Mouse (Mus musculus): Measurements from ENCODE around the gene Olfr12. TPM values are rescaled to one million over a fixed set of nuclear protein-coding genes. Genes with fewer than 3 reads are reported as not detected.
A peak's percentile ranks its signal among the peaks of the same experiment; 100 is the strongest.

Gene Olfr12
- polyA plus RNA-seq, 1 experiment, result not detected

DNA sequence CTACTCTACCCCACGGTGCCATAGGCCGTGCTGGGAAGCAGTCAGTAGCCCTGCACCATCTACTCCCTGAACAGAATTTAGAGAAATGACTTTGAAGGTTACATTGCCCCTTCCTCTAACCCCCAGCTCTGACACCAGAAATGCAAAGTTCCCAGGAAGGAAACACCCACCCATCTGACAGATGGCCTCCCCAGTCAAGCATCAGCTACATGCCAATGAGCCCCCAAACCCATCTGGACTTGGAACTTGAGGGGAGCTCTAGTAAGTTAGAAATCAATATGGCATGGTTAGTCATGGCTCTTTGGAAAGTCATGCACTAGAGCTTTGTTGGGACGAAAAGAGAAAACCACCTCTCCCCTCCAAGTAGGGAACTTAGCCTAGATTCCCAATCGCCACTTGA is 21.1 kb downstream of the Olfr12 start:
- WGBS, result 90% methylated on average over 4 of the region's 4 CpGs
- no peaks in the 10 kb centered on the region for H3K36me3 ChIP-seq (ENCODE audit: control insufficient read depth, insufficient read depth, low read length)
- no peak for TF ChIP-seq CTCF (conservative IDR thresholded peaks at IDR 0.05; ENCODE audit: insufficient read depth, insufficient read length, low read depth, low read length)
- no peak for TF ChIP-seq POLR2A (IDR thresholded peaks at IDR 0.05; ENCODE audit: low read depth, low read length)
- no peak overlapping the region for H3K4me3 ChIP-seq (ENCODE audit: insufficient read depth, low read depth, low read length)
- H3K27ac ChIP-seq (ENCODE audit: insufficient read depth, low read depth, low read length), result no peak overlapping the region
- H3K4me1 ChIP-seq (ENCODE audit: control insufficient read depth, insufficient read depth, low read length), result peaks cover 9% of the 10 kb centered on the region; the same call in 1 of the 2 replicates
- DNase-seq, result no peak
- H3K27me3 ChIP-seq (replicated peaks; ENCODE audit: control insufficient read depth, insufficient read depth, low read length), result no peaks in the 10 kb centered on the region

DNA sequence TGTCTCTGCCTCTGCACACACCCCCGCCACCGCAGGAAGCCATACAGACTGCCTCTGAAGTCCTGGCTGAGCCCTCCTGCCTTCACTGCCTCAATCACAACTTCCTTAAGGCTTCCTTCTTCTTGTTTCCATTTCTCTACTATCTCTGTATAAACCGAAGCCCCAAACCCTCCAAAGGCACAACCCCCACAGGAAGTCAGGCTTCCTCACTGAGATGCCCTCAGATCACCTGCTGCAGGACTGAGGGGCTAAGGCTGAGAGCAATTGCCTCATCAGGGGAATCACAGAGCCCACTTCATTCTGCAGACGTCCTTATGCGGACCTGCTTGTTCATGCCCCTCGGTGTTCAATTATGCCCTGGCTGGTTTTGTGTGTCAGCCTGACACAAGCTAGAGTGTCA is 22.8 kb downstream of the Olfr12 start:
- no peak for DNase-seq

DNA sequence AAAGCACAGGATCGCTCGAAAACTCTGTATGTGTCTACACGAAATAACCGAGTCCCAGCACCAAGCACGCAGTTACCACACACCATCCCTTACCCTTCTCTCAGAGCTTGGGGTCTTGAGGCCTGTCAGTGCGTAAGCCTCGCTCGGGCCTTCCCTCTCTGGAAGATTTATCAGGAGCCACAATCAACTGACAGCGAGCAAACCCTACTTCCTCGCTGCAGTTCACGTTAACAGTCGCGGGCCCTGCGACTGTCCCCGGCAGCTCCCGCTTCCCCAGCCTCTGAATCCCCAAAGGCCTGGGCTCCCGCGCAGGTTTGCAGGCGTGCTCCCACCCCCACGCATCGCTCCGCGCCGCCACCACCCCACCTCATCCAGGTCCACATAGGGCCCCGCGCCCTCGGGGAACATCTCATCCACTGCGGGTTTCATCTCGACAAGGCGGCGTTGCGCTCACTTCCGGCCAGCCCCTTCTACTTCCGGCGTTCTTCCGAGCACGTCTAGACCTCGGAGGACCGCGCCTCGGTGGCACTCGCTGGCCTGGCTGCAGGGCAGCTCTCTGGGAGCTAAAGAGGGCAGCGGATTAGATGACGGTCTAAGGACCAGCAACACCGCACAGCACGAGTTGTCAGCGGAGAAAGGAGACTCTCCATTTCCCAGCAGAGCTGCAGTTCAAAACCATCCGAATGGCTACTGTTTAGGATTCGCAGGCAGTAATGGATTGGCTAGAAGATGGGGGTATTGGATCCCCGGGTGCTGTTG is 24.1 kb downstream of the Olfr12 start, which contains the start of gene Cops9:
Gene Cops9, minus strand, starts transcription at position 472 of the 759 bp plus-strand sequence.
- Histone ChIP-seq H3K27ac (ENCODE audit: insufficient read depth, low read depth, low read length) (no peak within 1 kb of the TSS), H3K4me1 (ENCODE audit: control insufficient read depth, insufficient read depth, low read length) (peaks cover 9% of the 10 kb centered on the region; the same call in 1 of the 2 replicates), H3K4me3 (ENCODE audit: insufficient read depth, low read depth, low read length) (peak within 1 kb of the TSS; percentile 95), H3K36me3 (ENCODE audit: control insufficient read depth, insufficient read depth, low read length) (no peaks in the 10 kb centered on the region), H3K27me3 (replicated peaks; ENCODE audit: control insufficient read depth, insufficient read depth, low read length) (no peaks in the 10 kb centered on the region)
- peak; percentile 92 for DNase-seq
- 2% methylated on average over 50 of the region's 50 CpGs for WGBS
- TF ChIP-seq POLR2A (IDR thresholded peaks at IDR 0.05; ENCODE audit: low read depth, low read length) (peak; percentile 65), CTCF (conservative IDR thresholded peaks at IDR 0.05; ENCODE audit: insufficient read depth, insufficient read length, low read depth, low read length) (no peak)

More for the DNA sequence above, 22.8 kb downstream of the Olfr12 start:
- Histone ChIP-seq H3K27ac (ENCODE audit: insufficient read depth, low read depth, low read length) (no peak overlapping the region), H3K36me3 (ENCODE audit: control insufficient read depth, insufficient read depth, low read length) (no peaks in the 10 kb centered on the region), H3K27me3 (replicated peaks; ENCODE audit: control insufficient read depth, insufficient read depth, low read length) (no peaks in the 10 kb centered on the region), H3K4me1 (ENCODE audit: control insufficient read depth, insufficient read depth, low read length) (peaks cover 9% of the 10 kb centered on the region; the same call in 1 of the 2 replicates), H3K4me3 (ENCODE audit: insufficient read depth, low read depth, low read length) (no peak overlapping the region)
- TF ChIP-seq POLR2A (IDR thresholded peaks at IDR 0.05; ENCODE audit: low read depth, low read length), result no peak
- no peak for TF ChIP-seq CTCF (conservative IDR thresholded peaks at IDR 0.05; ENCODE audit: insufficient read depth, insufficient read length, low read depth, low read length)
- 79% methylated on average over 6 of the region's 6 CpGs for WGBS

DNA sequence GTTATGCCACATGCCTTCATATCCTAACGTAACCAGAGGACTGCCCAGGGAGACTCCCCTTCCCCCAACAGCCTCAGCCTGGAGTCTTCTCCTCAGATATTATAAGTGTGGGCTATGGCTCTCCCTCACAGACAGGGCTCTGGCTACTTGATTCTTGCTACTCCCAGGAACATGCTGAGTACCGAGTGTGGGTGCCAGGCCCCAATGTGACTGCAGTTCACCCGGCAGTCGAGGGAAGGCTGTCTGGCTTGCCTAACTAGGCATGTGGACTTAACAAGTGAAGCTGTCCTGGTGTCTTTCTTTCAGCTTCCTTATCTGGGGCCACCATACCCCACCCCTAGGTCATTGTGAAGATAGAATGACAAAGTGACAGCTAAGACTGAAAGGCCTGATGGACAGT is 26.1 kb downstream of the Olfr12 start:
- peaks cover 9% of the 10 kb centered on the region; the same call in 1 of the 2 replicates for H3K4me1 ChIP-seq (ENCODE audit: control insufficient read depth, insufficient read depth, low read length)
- H3K4me3 ChIP-seq (ENCODE audit: insufficient read depth, low read depth, low read length), result no peak overlapping the region
- H3K36me3 ChIP-seq (ENCODE audit: control insufficient read depth, insufficient read depth, low read length), result no peaks in the 10 kb centered on the region
- WGBS, result 86% methylated on average over 4 of the region's 4 CpGs
- H3K27ac ChIP-seq (ENCODE audit: insufficient read depth, low read depth, low read length), result no peak overlapping the region
- no peak for TF ChIP-seq POLR2A (IDR thresholded peaks at IDR 0.05; ENCODE audit: low read depth, low read length)
- H3K27me3 ChIP-seq (replicated peaks; ENCODE audit: control insufficient read depth, insufficient read depth, low read length), result no peaks in the 10 kb centered on the region
- DNase-seq, result no peak

DNA sequence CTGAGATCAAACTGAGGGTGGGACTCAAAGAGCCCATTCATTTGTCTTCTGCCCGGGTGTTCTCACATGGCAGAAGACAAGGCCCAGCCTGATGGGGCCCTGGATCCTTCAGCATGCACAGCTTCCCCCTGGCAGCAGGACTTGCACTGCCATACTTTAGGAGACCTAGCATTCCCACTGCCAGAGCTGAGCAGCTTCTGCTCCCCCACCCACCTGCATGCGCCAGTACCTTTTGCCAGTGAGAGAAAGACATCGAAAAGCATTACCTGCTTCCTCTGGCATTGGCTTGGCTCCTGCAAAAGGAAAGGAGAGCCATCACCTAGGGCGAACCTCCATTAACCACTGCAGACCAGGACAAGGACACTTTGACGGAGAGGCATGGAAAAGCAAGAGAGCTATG is 27.3 kb downstream of the Olfr12 start:
- no peaks in the 10 kb centered on the region for H3K27me3 ChIP-seq (replicated peaks; ENCODE audit: control insufficient read depth, insufficient read depth, low read length)
- no peak for DNase-seq
- TF ChIP-seq CTCF (conservative IDR thresholded peaks at IDR 0.05; ENCODE audit: insufficient read depth, insufficient read length, low read depth, low read length) (no peak), POLR2A (IDR thresholded peaks at IDR 0.05; ENCODE audit: low read depth, low read length) (no peak)
- H3K4me3 ChIP-seq (ENCODE audit: insufficient read depth, low read depth, low read length), result no peak overlapping the region
- WGBS, result 88% methylated on average over 5 of the region's 5 CpGs
- H3K4me1 ChIP-seq (ENCODE audit: control insufficient read depth, insufficient read depth, low read length), result peaks cover 9% of the 10 kb centered on the region; the same call in 1 of the 2 replicates
- no peak overlapping the region for H3K27ac ChIP-seq (ENCODE audit: insufficient read depth, low read depth, low read length)
- H3K36me3 ChIP-seq (ENCODE audit: control insufficient read depth, insufficient read depth, low read length), result no peaks in the 10 kb centered on the region

DNA sequence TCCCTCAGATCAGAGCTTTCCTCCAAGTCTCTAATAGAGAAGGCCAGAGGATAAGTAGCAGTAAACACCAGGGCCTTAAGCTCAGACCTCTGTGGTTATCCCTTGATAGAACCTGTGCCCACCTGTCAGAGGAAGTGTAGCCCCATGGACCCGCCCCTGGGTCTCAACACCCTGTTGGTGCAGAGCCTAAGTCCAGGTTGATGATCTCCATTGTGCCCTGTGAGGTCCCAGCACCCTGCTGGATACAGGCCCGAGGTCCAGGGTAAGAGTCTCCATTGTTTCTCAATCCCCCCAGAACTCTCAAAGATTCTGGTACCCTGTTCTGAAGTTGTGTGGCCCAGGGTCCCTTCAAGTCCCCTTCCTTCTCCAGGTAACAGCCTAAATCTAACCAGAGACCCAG is 28.5 kb downstream of the Olfr12 start:
- no peaks in the 10 kb centered on the region for H3K36me3 ChIP-seq (ENCODE audit: control insufficient read depth, insufficient read depth, low read length)
- H3K27ac ChIP-seq (ENCODE audit: insufficient read depth, low read depth, low read length), result no peak overlapping the region
- 60% methylated on average over 2 of the region's 2 CpGs for WGBS
- no peak for TF ChIP-seq POLR2A (IDR thresholded peaks at IDR 0.05; ENCODE audit: low read depth, low read length)
- TF ChIP-seq CTCF (conservative IDR thresholded peaks at IDR 0.05; ENCODE audit: insufficient read depth, insufficient read length, low read depth, low read length), result no peak
- H3K4me3 ChIP-seq (ENCODE audit: insufficient read depth, low read depth, low read length), result no peak overlapping the region
- H3K27me3 ChIP-seq (replicated peaks; ENCODE audit: control insufficient read depth, insufficient read depth, low read length), result no peaks in the 10 kb centered on the region
- H3K4me1 ChIP-seq (ENCODE audit: control insufficient read depth, insufficient read depth, low read length), result peaks cover 4% of the 10 kb centered on the region; the same call in 1 of the 2 replicates
- no peak for DNase-seq

DNA sequence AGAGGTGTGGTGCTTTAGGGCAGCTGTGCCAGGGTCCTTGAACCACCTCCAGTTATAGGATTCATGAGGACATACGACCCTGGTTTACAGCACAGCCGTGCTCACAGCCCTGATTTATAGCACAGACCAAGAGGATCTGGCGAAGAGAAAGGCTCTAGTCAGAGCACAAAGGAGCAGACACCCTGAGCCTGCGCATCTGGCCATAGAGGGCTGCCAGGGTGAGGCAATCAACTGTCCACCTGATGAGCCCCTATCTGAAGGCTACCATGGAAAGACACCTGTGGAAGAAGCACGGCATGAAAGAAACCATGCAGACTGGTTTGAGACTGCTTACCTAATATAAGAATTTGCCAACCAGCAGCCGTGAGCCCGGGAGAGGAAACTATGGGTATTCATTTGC is 29.0 kb downstream of the Olfr12 start:
- Histone ChIP-seq H3K36me3 (ENCODE audit: control insufficient read depth, insufficient read depth, low read length) (no peaks in the 10 kb centered on the region), H3K27ac (ENCODE audit: insufficient read depth, low read depth, low read length) (no peak overlapping the region), H3K4me3 (ENCODE audit: insufficient read depth, low read depth, low read length) (no peak overlapping the region), H3K4me1 (ENCODE audit: control insufficient read depth, insufficient read depth, low read length) (peaks cover 4% of the 10 kb centered on the region; the same call in 1 of the 2 replicates), H3K27me3 (replicated peaks; ENCODE audit: control insufficient read depth, insufficient read depth, low read length) (no peaks in the 10 kb centered on the region)
- 66% methylated on average over 7 of the region's 7 CpGs for WGBS
- TF ChIP-seq POLR2A (IDR thresholded peaks at IDR 0.05; ENCODE audit: low read depth, low read length) (no peak), CTCF (conservative IDR thresholded peaks at IDR 0.05; ENCODE audit: insufficient read depth, insufficient read length, low read depth, low read length) (no peak)
- DNase-seq, result no peak

Measured in kidney, adult 2 months (tissue).